Mouse (Mus musculus): Measurements from ENCODE around the gene Babam2.

Babam2 gene

GRCm38 (mm10) chr5:32127226-32127625 is 429.7 kb downstream of the Babam2 start:
- DNase-seq (ENCODE audit: low read depth, low spot score): no peak

DNA sequence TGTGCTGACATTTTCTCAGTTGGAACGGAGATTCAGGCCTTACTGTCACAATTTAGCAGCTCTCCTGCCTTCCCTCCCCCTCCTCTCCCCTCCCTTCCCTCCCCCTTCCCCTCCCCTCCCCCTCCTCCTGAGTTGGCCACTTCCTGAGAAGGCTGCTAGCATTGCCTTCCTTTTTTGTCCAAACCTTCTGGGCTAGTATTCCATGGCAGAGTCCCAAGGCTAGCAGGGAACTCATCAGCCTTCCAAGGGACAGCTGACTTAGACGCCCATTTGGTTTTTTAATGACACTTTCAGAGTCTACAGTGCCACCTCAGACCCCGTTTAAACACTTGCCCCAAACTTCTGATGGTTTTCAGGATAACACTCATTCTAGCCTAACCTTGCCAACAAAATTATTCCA is 430.4 kb downstream of the Babam2 start:
- no peak for DNase-seq (ENCODE audit: low read depth, low spot score)

GRCm38 (mm10) chr5:32132971-32133501 is 435.6 kb downstream of the Babam2 start:
- DNase-seq (ENCODE audit: low read depth, low spot score): no peak

GRCm38 (mm10) chr5:32133549-32134004 is 436.1 kb downstream of the Babam2 start:
- no peak for DNase-seq (ENCODE audit: low read depth, low spot score)

- no peak for DNase-seq (ENCODE audit: low read depth, low spot score)
These were observed 436.7 kb downstream of the Babam2 start for GRCm38 (mm10) chr5:32134051-32134732.
